Mouse (Mus musculus): Measurements from ENCODE around the gene Trpm1.

The Trpm1 gene

DNA sequence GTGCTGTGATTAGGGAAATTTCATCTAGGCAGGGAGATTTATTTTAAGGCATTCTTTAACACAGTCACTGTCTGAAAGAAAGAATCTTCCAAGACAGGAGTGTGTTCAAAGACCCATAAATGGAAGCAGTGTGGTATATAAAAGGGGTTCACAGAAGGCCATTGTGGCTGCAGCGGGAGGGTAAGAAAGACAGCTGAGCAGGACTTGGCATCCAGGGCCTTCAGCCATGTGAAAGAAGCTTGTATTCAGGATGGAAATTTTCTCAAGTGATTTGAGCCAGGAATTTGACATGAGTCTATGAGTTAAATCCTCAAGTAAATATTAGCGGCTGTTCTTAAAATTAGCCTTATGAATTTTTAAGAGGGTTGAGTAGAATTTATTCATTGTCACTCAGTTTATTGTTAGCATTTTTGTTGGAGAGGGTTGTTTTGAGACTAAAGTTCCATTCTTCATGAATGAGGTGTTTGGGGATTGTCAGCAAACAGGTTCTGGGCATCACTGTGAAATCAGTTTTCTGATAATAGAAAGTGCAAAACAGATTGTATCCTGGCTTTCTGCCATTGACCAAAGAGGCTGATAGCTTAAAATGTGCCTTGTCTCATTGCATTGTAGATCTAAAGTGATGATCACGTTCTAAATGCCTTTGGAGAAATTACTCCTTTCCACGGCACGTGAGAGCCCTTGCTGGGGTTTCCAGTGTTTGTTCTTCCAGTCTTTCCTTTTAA lies 142.8 kb downstream of the Trpm1 start:
- no peak for DNase-seq

DNA sequence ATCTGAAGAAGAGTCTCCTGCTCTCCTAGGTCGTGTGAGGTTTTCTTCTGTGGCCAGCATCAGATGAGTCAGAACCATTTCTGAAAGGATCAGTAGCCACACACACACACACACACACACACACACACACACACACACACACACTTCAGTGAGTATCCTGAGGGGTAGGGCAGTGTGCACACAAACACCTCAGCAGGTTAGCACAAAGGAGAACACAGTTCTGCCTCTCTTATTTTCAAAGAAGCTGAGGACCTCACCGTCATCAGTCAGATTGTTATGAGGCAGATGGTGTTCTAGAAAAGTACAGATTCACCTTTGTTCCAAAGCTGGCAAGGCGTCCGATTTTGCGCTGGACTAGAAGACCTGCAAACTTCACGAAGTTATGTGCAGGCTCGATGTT lies 156.6 kb downstream of the Trpm1 start:
- DNase-seq: no peak

DNA sequence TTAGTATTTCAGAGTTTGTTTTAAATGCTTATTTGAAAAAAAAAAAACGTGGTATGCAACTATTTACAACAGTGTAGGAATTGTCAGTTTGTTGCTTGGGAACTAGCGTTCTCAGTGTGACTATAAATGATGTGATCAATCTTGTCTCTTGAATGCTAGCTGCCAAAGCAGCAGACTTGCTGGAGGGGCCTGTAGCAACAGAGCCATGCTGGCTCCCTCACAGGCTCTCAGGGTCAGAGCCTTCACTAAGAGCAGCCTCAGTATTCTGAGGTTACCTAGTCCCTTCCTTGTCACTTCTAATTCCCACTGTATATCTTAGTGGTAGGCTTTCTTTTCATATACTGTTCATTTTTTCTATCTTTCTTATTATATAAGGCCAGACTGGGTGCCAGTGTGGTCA lies 157.1 kb downstream of the Trpm1 start:
- DNase-seq: no peak

DNA sequence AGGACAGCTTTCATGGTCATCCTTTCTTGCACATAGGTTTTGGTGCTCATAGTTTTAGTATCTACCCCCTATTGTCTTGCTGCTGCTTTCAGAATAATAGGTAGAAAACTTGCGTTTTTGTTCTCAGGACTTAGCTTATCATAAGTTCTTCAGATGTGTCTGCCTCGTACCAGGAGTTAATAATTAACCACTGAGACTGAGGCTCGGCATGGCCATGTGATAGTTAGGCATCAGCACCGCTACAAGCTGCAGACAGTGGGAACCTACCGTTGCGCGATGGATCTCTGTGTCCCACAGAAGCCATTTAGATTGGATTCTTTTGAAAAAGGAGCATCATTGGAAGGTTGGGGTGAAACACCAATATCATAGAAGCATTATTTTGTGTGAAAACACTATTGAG lies 159.2 kb downstream of the Trpm1 start:
- DNase-seq: no peak

Measured in thymus, postnatal 36 days (tissue).